In the genomic region with DNA sequence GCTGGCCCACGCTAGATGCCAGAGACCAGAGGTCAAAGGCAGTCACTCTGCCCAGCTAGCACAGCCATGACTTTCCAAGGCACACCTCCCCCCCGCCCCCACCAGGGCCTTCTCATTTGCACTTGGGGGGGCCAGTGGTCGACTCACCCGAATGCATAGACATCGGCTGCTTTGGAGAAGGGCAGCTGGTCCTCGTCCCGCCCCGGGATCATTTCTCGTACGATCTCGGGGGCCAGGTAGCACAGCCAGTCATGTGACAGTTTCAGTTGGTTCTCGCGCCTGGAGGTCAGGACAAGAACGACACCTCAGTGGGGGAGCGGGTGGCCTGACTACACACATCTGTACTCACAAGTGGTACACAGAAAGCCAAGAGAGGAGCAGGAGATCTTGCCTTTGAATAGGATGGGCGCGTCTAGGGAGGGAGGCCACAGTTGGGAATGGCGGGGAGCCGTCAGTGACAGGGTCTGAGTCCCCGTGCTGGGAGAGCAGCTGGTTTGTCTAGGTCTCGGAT, we compare ENCODE assay signal across 20 mouse cellular contexts. TPM values are rescaled to one million over a fixed set of nuclear protein-coding genes. Genes with fewer than 3 reads are reported as not detected.
DNase-seq lines count a peak whose midpoint lies in the region; ATAC-seq lines count a peak whose summit lies in the region.
"Had no signal": no experiment of that assay in that cellular context is flagged by ENCODE, and none has a peak within 500 bp of the region (broad histone marks: within the 10 kb centered on the region; RNA-seq: fewer than 3 reads in every experiment).

No protein-coding gene starts in this region.

- H3K27me3 ChIP-seq in heart, embryonic 13.5 days (replicated peaks) = no peaks in the 10 kb centered on the region
- H3K27me3 ChIP-seq in lung, embryonic 16.5 days (ENCODE audit: control insufficient read depth, insufficient read depth, low read depth, low read length) = no peaks in the 10 kb centered on the region
- H3K27me3 ChIP-seq: embryonic facial prominence, embryonic 13.5 days; heart, embryonic 15.5 days; kidney, embryonic 15.5 days; limb, embryonic 15.5 days; liver, embryonic 15.5 days; midbrain, embryonic 13.5 days; Patski had no signal

- WGBS in heart, embryonic 13.5 days = 74% methylated on average over 21 of the region's 21 CpGs
- 67% methylated on average over 21 of the region's 21 CpGs for WGBS in lung, embryonic 16.5 days

- H3K36me3 ChIP-seq in heart, embryonic 13.5 days = peaks cover 77% of the 10 kb centered on the region
- peaks cover 10% of the 10 kb centered on the region for H3K36me3 ChIP-seq in lung, embryonic 16.5 days (ENCODE audit: control insufficient read depth, insufficient read depth, low read length)

- no peak overlapping the region for H3K4me3 ChIP-seq in heart, embryonic 13.5 days
- no peak overlapping the region for H3K4me3 ChIP-seq in lung, embryonic 16.5 days (ENCODE audit: low read length)
- H3K4me3 ChIP-seq: embryonic facial prominence, embryonic 13.5 days; erythroblast, embryonic 14.5 days; heart, embryonic 15.5 days; kidney, embryonic 15.5 days; limb, embryonic 15.5 days; liver, embryonic 15.5 days; midbrain, embryonic 13.5 days had no signal

- H3K9me3 ChIP-seq in heart, embryonic 13.5 days = no peaks in the 10 kb centered on the region
- no peaks in the 10 kb centered on the region for H3K9me3 ChIP-seq in lung, embryonic 16.5 days (ENCODE audit: control insufficient read depth, low read length)
- H3K9me3 ChIP-seq: embryonic facial prominence, embryonic 13.5 days; heart, embryonic 15.5 days; kidney, embryonic 15.5 days; limb, embryonic 15.5 days; liver, embryonic 15.5 days; midbrain, embryonic 13.5 days had no signal

- ATAC-seq in heart, embryonic 13.5 days (ENCODE audit: extremely low read depth, insufficient number of reproducible peaks, low FRiP score, low TSS enrichment) = no peak
- no peak for ATAC-seq in lung, embryonic 16.5 days (ENCODE audit: low read depth)
- ATAC-seq: activated CD4-positive, CD25-positive, alpha-beta regulatory T cell, adult 4 months; forebrain, embryonic 14.5 days; intestine, postnatal 0 days; midbrain, embryonic 13.5 days; Patski had no signal

- 0 out of 2 replicates have a peak overlapping the region, but pooled peaks have one; percentile 17 for H3K27ac ChIP-seq in heart, embryonic 13.5 days (replicated peaks)
- H3K27ac ChIP-seq in lung, embryonic 16.5 days (ENCODE audit: low read length) = peak overlapping the region; percentile 12; the same call in 1 of the 2 replicates
- H3K27ac ChIP-seq: embryonic facial prominence, embryonic 13.5 days; heart, embryonic 15.5 days; kidney, embryonic 15.5 days; limb, embryonic 15.5 days; liver, embryonic 15.5 days; midbrain, embryonic 13.5 days; stomach, postnatal 0 days had no signal

- DNase-seq in adrenal gland, postnatal 14 days = peak; percentile 10
- no peak for DNase-seq in adrenal gland, adult 2 months
- DNase-seq in heart, adult 8-10 months (ENCODE audit: low spot score) = no peak
- DNase-seq in lung, postnatal 36 days = no peak
- peak; percentile 90 for DNase-seq in ZHBTc4 (ENCODE audit: low read depth, low spot score)
- DNase-seq: cerebellum, adult 2 months had no signal

- H3K4me2 ChIP-seq in heart, embryonic 13.5 days = no peak overlapping the region
- no peak overlapping the region for H3K4me2 ChIP-seq in lung, embryonic 16.5 days (ENCODE audit: low read depth, low read length)
- H3K4me2 ChIP-seq: embryonic facial prominence, embryonic 13.5 days; heart, embryonic 15.5 days; kidney, embryonic 15.5 days; limb, embryonic 15.5 days; liver, embryonic 15.5 days; midbrain, embryonic 13.5 days had no signal

- 0 out of 2 replicates have a peak overlapping the region, but pooled peaks have one; percentile 20 for H3K9ac ChIP-seq in heart, embryonic 13.5 days
- no peak overlapping the region for H3K9ac ChIP-seq in lung, embryonic 16.5 days (ENCODE audit: low read length)
- H3K9ac ChIP-seq: embryonic facial prominence, embryonic 13.5 days; heart, embryonic 15.5 days; kidney, embryonic 15.5 days; limb, embryonic 15.5 days; liver, embryonic 15.5 days; midbrain, embryonic 13.5 days had no signal

- H3K4me1 ChIP-seq in heart, embryonic 13.5 days = peaks cover 42% of the 10 kb centered on the region
- peaks cover 9% of the 10 kb centered on the region for H3K4me1 ChIP-seq in lung, embryonic 16.5 days (replicated peaks; ENCODE audit: control insufficient read depth, insufficient read depth, low read length)
- H3K4me1 ChIP-seq: midbrain, embryonic 13.5 days had no signal

RNA-seq across cellular contexts. Expression of a gene that starts 35.8 kb away (rescaled TPM):
- 39.8 and 79.2 TPM in 2 replicates for total RNA-seq in adrenal gland, postnatal 14 days (2021)
- 10 to 100 TPM; 20.9 to 22.4 TPM for total RNA-seq in adrenal gland, adult 2 months (2021)
- 39.1 and 41.3 TPM in 2 replicates for polyA plus RNA-seq in adrenal gland, adult 2 months (2012; rRNA removed)
- polyA plus RNA-seq in heart, embryonic 13.5 days (2015; fragmentation: Nextera tagmentation; extraction: Ambion mirVana) = 60.2 and 67.9 TPM in 2 replicates
- total RNA-seq in heart, adult 8-10 months (2022) = 10 to 100 TPM; 15.9 to 19.3 (median 17.1) TPM
- polyA plus RNA-seq in lung, embryonic 16.5 days (2015; fragmentation: Nextera tagmentation; extraction: Ambion mirVana) = 50.8 and 60.8 TPM in 2 replicates

Comparison
In these comparisons a context has a peak if more than half of its experiments do, and no peak if none do; other contexts are left out.
1. DNase-seq: peak in adrenal gland, postnatal 14 days (single experiment) and ZHBTc4 (single experiment); none in adrenal gland, adult 2 months (single experiment), heart, adult 8-10 months (single experiment) and lung, postnatal 36 days (single experiment).